Mouse (Mus musculus): ENCODE results near the gene Tinf2. TPM values are rescaled to one million over a fixed set of nuclear protein-coding genes. Genes with fewer than 3 reads are reported as not detected.

The Tinf2 gene
- polyA plus RNA-seq, 1 experiment from 2014 or later: 32.2 TPM

Other genes with a start within 250 kb of the Tinf2 start
- gene Dhrs4, start 203.1 kb downstream of the Tinf2 start, polyA plus RNA-seq (2016; fragmentation: Nextera tagmentation; extraction: Ambion mirVana): 76.6 and 77.0 TPM in 2 replicates
- gene Carmil3, start 191.2 kb downstream of the Tinf2 start, polyA plus RNA-seq (2016; fragmentation: Nextera tagmentation; extraction: Ambion mirVana): 0.91 and 1.8 TPM in 2 replicates
- gene Cpne6, start 171.4 kb downstream of the Tinf2 start, polyA plus RNA-seq (2016; fragmentation: Nextera tagmentation; extraction: Ambion mirVana): 0.13 TPM in 1 of 2 replicates, not detected in the other
- gene Nrl, start 156.8 kb downstream of the Tinf2 start, polyA plus RNA-seq (2016; fragmentation: Nextera tagmentation; extraction: Ambion mirVana): not detected in 2 replicates
- gene Pck2, start 141.6 kb downstream of the Tinf2 start, polyA plus RNA-seq (2016; fragmentation: Nextera tagmentation; extraction: Ambion mirVana): 35.5 and 37.4 TPM in 2 replicates
- gene Dcaf11, start 121.8 kb downstream of the Tinf2 start, polyA plus RNA-seq (2016; fragmentation: Nextera tagmentation; extraction: Ambion mirVana): 57.1 and 60.3 TPM in 2 replicates
- 1.9 and 2.7 TPM in 2 replicates for gene A730061H03Rik, start 121.4 kb downstream of the Tinf2 start, polyA plus RNA-seq (2016; fragmentation: Nextera tagmentation; extraction: Ambion mirVana)
- 0.63 and 0.75 TPM in 2 replicates for gene Fitm1, start 106.2 kb downstream of the Tinf2 start, polyA plus RNA-seq (2016; fragmentation: Nextera tagmentation; extraction: Ambion mirVana)
- 108 and 111 TPM in 2 replicates for gene Psme1, start 103.7 kb downstream of the Tinf2 start, polyA plus RNA-seq (2016; fragmentation: Nextera tagmentation; extraction: Ambion mirVana)
- gene Emc9, start 96.5 kb downstream of the Tinf2 start, polyA plus RNA-seq (2016; fragmentation: Nextera tagmentation; extraction: Ambion mirVana): 28.7 and 32.9 TPM in 2 replicates
- gene Psme2, start 90.7 kb downstream of the Tinf2 start, polyA plus RNA-seq (2016; fragmentation: Nextera tagmentation; extraction: Ambion mirVana): 221 and 222 TPM in 2 replicates
- gene Rnf31, start 90.1 kb downstream of the Tinf2 start, polyA plus RNA-seq (2016; fragmentation: Nextera tagmentation; extraction: Ambion mirVana): 14.2 and 15.7 TPM in 2 replicates
- 14.4 and 15.3 TPM in 2 replicates for gene Irf9, start 78.2 kb downstream of the Tinf2 start, polyA plus RNA-seq (2016; fragmentation: Nextera tagmentation; extraction: Ambion mirVana)
- gene Rec8, start 63.8 kb downstream of the Tinf2 start, polyA plus RNA-seq (2016; fragmentation: Nextera tagmentation; extraction: Ambion mirVana): 1.8 and 3.2 TPM in 2 replicates
- gene Ipo4, start 45.9 kb downstream of the Tinf2 start, polyA plus RNA-seq (2016; fragmentation: Nextera tagmentation; extraction: Ambion mirVana): 46.0 and 48.8 TPM in 2 replicates
- gene Gm49378, start 43.9 kb downstream of the Tinf2 start, polyA plus RNA-seq (2016; fragmentation: Nextera tagmentation; extraction: Ambion mirVana): 1.8 and 2.8 TPM in 2 replicates
- gene Tm9sf1, start 38.0 kb downstream of the Tinf2 start, polyA plus RNA-seq (2016; fragmentation: Nextera tagmentation; extraction: Ambion mirVana): 64.9 and 69.7 TPM in 2 replicates
- 0.18 and 0.30 TPM in 2 replicates for gene Tssk4, start 31.6 kb downstream of the Tinf2 start, polyA plus RNA-seq (2016; fragmentation: Nextera tagmentation; extraction: Ambion mirVana)
- gene Mdp1, start 21.3 kb downstream of the Tinf2 start, polyA plus RNA-seq (2016; fragmentation: Nextera tagmentation; extraction: Ambion mirVana): 27.5 and 28.1 TPM in 2 replicates
- gene Gmpr2, start 9.9 kb downstream of the Tinf2 start, polyA plus RNA-seq (2016; fragmentation: Nextera tagmentation; extraction: Ambion mirVana): 36.8 and 39.1 TPM in 2 replicates
- gene Nedd8, start 9.7 kb downstream of the Tinf2 start, polyA plus RNA-seq (2016; fragmentation: Nextera tagmentation; extraction: Ambion mirVana): 322 and 329 TPM in 2 replicates
- gene Tgm1, start 32.1 kb upstream of the Tinf2 start, polyA plus RNA-seq (2016; fragmentation: Nextera tagmentation; extraction: Ambion mirVana): 1.6 and 2.1 TPM in 2 replicates
- 18.3 and 18.9 TPM in 2 replicates for gene Rabggta, start 40.4 kb upstream of the Tinf2 start, polyA plus RNA-seq (2016; fragmentation: Nextera tagmentation; extraction: Ambion mirVana)
- gene Dhrs1, start 63.9 kb upstream of the Tinf2 start, polyA plus RNA-seq (2016; fragmentation: Nextera tagmentation; extraction: Ambion mirVana): 34.3 and 35.2 TPM in 2 replicates
- 56.0 and 59.4 TPM in 2 replicates for gene Nop9, start 63.9 kb upstream of the Tinf2 start, polyA plus RNA-seq (2016; fragmentation: Nextera tagmentation; extraction: Ambion mirVana)
- 10.7 and 11.2 TPM in 2 replicates for gene Cideb, start 76.6 kb upstream of the Tinf2 start, polyA plus RNA-seq (2016; fragmentation: Nextera tagmentation; extraction: Ambion mirVana)
- gene Ltb4r2, start 79.6 kb upstream of the Tinf2 start, polyA plus RNA-seq (2016; fragmentation: Nextera tagmentation; extraction: Ambion mirVana): 1.3 and 1.8 TPM in 2 replicates
- 3.1 and 3.6 TPM in 2 replicates for gene Ltb4r1, start 84.1 kb upstream of the Tinf2 start, polyA plus RNA-seq (2016; fragmentation: Nextera tagmentation; extraction: Ambion mirVana)
- 2.9 and 3.6 TPM in 2 replicates for gene Adcy4, start 102.3 kb upstream of the Tinf2 start, polyA plus RNA-seq (2016; fragmentation: Nextera tagmentation; extraction: Ambion mirVana)
- 29.1 and 30.0 TPM in 2 replicates for gene Ripk3, start 107.0 kb upstream of the Tinf2 start, polyA plus RNA-seq (2016; fragmentation: Nextera tagmentation; extraction: Ambion mirVana)
- 3.3 and 5.3 TPM in 2 replicates for gene Nfatc4, start 141.3 kb upstream of the Tinf2 start, polyA plus RNA-seq (2016; fragmentation: Nextera tagmentation; extraction: Ambion mirVana)
- gene Nynrin, start 172.2 kb upstream of the Tinf2 start, polyA plus RNA-seq (2016; fragmentation: Nextera tagmentation; extraction: Ambion mirVana): 7.0 and 8.2 TPM in 2 replicates
- gene Cbln3, start 202.6 kb upstream of the Tinf2 start, polyA plus RNA-seq (2016; fragmentation: Nextera tagmentation; extraction: Ambion mirVana): 0.25 TPM in 2 replicates
- gene Khnyn, start 203.1 kb upstream of the Tinf2 start, polyA plus RNA-seq (2016; fragmentation: Nextera tagmentation; extraction: Ambion mirVana): 12.8 and 13.0 TPM in 2 replicates
- gene Sdr39u1, start 218.5 kb upstream of the Tinf2 start, polyA plus RNA-seq (2016; fragmentation: Nextera tagmentation; extraction: Ambion mirVana): 14.0 and 15.3 TPM in 2 replicates

Data from liver, embryonic 12.5 days (tissue).